8 mouse cellular contexts compared by ENCODE assay signal in the genomic region with DNA sequence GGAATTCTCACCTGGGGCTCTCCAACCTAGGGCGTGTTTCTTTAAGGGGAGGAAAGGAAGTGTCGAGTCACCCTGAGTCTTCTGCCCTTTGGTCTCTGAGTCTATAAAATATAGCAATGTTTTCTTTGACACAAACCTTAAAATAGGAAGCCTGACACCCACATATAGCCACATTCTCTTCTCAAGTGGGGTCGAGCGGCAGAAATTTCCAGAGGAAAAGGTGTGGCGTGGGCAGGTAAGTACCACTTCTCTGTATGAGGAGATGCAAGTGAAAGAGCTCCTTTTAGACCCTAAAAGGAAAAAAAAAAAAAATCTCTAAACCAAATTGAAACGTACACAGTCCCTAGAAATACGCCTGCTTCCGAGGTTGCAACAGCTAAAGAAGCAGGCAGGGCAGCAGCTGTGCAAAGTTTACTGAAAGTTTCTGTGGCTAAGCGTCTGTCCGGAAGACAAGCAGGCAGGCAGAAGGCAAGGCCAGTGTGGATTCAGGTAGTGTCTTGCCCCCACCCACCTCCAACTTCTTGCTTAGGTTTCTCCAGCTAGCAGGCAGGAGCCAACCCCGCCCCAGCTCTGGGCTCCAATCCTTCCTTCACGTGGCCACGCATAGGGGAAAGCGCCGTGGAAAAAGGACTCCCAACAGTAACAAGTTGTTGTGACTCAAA.
DNase-seq lines count a peak whose midpoint lies in the region; ATAC-seq lines count a peak whose summit lies in the region.

No protein-coding gene starts in this region.

- peak overlapping the region; percentile 85 for H3K27ac ChIP-seq in embryonic facial prominence, embryonic 11.5 days (replicated peaks; ENCODE audit: low read depth, low read length)
- peak overlapping the region; percentile 96 for H3K27ac ChIP-seq in intestine, embryonic 15.5 days

- 16% methylated on average over 14 of the region's 15 CpGs for WGBS in embryonic facial prominence, embryonic 11.5 days
- 11% methylated on average over 15 of the region's 15 CpGs for WGBS in intestine, embryonic 15.5 days

- 0 out of 2 replicates have a peak, but pooled peaks have one; percentile 11 for ATAC-seq in embryonic facial prominence, embryonic 11.5 days (replicated peaks; ENCODE audit: insufficient number of reproducible peaks, low FRiP score, low TSS enrichment, low read depth)
- peak; percentile 78 for ATAC-seq in intestine, embryonic 15.5 days
- ATAC-seq in megakaryocyte progenitor cell, adult 5-6 weeks (replicated peaks; ENCODE audit: poor library complexity): peak; percentile 55

- no peaks in the 10 kb centered on the region for H3K27me3 ChIP-seq in embryonic facial prominence, embryonic 11.5 days (ENCODE audit: control insufficient read depth, insufficient read depth, low read length)
- H3K27me3 ChIP-seq in intestine, embryonic 15.5 days (replicated peaks): no peaks in the 10 kb centered on the region

- peak overlapping the region; percentile 93 for H3K4me2 ChIP-seq in embryonic facial prominence, embryonic 11.5 days (ENCODE audit: low read depth, low read length)
- peak overlapping the region; percentile 91 for H3K4me2 ChIP-seq in intestine, embryonic 15.5 days (replicated peaks)

- H3K4me3 ChIP-seq in embryonic facial prominence, embryonic 11.5 days (ENCODE audit: low read depth, low read length): peak overlapping the region; percentile 67
- peak overlapping the region; percentile 59 for H3K4me3 ChIP-seq in intestine, embryonic 15.5 days (replicated peaks)

- H3K4me1 ChIP-seq in embryonic facial prominence, embryonic 11.5 days (ENCODE audit: control insufficient read depth, insufficient read depth, low read length): no peaks in the 10 kb centered on the region
- peaks cover 17% of the 10 kb centered on the region for H3K4me1 ChIP-seq in intestine, embryonic 15.5 days (replicated peaks)

- H3K9me3 ChIP-seq in embryonic facial prominence, embryonic 11.5 days (replicated peaks; ENCODE audit: control insufficient read depth, low read length): no peaks in the 10 kb centered on the region
- H3K9me3 ChIP-seq in intestine, embryonic 15.5 days: no peaks in the 10 kb centered on the region

- H3K36me3 ChIP-seq in embryonic facial prominence, embryonic 11.5 days (replicated peaks; ENCODE audit: control insufficient read depth, insufficient read depth, low read depth, low read length): no peaks in the 10 kb centered on the region
- H3K36me3 ChIP-seq in intestine, embryonic 15.5 days: no peaks in the 10 kb centered on the region

- peak; percentile 76 for DNase-seq in embryo, embryonic 10.5 days (ENCODE audit: low spot score)
- no peak for DNase-seq in embryo, embryonic 9.5 days (ENCODE audit: extremely low spot score)
- DNase-seq in 416B (ENCODE audit: low read depth): peak; percentile 55
- DNase-seq in embryonic facial prominence, embryonic 11.5 days (ENCODE audit: low spot score): peak; percentile 72
- peak; percentile 46 for DNase-seq in thymus, postnatal 25 days
- DNase-seq in left cerebral cortex, adult 11 months (ENCODE audit: low spot score): no peak

- peak overlapping the region; percentile 89 for H3K9ac ChIP-seq in embryonic facial prominence, embryonic 11.5 days (replicated peaks; ENCODE audit: low read length)
- peak overlapping the region; percentile 78 for H3K9ac ChIP-seq in intestine, embryonic 15.5 days

Comparison
In these comparisons a context has a peak if more than half of its experiments do, and no peak if none do; other contexts are left out.
1. DNase-seq: peak in embryo, embryonic 10.5 days (single experiment), 416B (single experiment), embryonic facial prominence, embryonic 11.5 days (single experiment) and thymus, postnatal 25 days (single experiment); none in embryo, embryonic 9.5 days (single experiment) and left cerebral cortex, adult 11 months (single experiment).
2. ATAC-seq: peak in every context shown above with its lines; median percentile 78 in intestine, embryonic 15.5 days; 55 in megakaryocyte progenitor cell, adult 5-6 weeks; 11 in embryonic facial prominence, embryonic 11.5 days.